Mouse (Mus musculus): ENCODE data around the gene Nlk.

- TF ChIP-seq CTCF (IDR thresholded peaks at IDR 0.05; ENCODE audit: low read depth, low read length) (no peak), POLR2A (IDR thresholded peaks at IDR 0.05; ENCODE audit: extremely low read depth, insufficient read depth, low read length) (no peak)
These were observed 92.3 kb downstream of the Nlk start for GRCm38 (mm10) chr11:78604826-78605225.

Measured in liver, adult 2 months (tissue).